Mouse (Mus musculus): ENCODE results near the gene Trpv2. TPM values are rescaled to one million over a fixed set of nuclear protein-coding genes. Genes with fewer than 3 reads are reported as not detected.

The Trpv2 gene
- total and polyA plus RNA-seq, 3 experiments: 39.2 to 58.7 (median 46.2) TPM

- dilution Hi-C loops (cut with MboI; ENCODE audit: extremely low pct_ligation_motif_present, extremely low pct_unique_long_range_greater_than_20kb, low sequenced_read_pairs): no loop called here
- peaks cover 31% of the 10 kb centered on the region for H3K79me2 ChIP-seq (replicated peaks; ENCODE audit: control insufficient read depth, extremely low read depth, insufficient read depth, poor library complexity, severe bottlenecking)
- no peak overlapping the region; the same call in 1 of the 2 replicates for H3K4me2 ChIP-seq (ENCODE audit: insufficient read depth, low read depth, poor library complexity, severe bottlenecking)
- H3K4me1 ChIP-seq (ENCODE audit: control insufficient read depth in 1 of 2, insufficient read depth in 2 of 2): peaks cover 5 to 35% of the 10 kb centered on the region in 2 experiments
- H3K27ac ChIP-seq (ENCODE audit: insufficient read depth, low read depth): peak overlapping the region; percentile 26
- peaks cover 18 to 29% of the 10 kb centered on the region in 2 experiments for H3K36me3 ChIP-seq (replicated peaks in 1 of 2; ENCODE audit: control insufficient read depth in 1 of 2, insufficient read depth in 1 of 2, low read length in 1 of 2)
- DNase-seq (ENCODE audit: extremely low read depth): peak; percentile 86
- no peaks in the 10 kb centered on the region for H3K27me3 ChIP-seq (replicated peaks)
- H3K4me3 ChIP-seq (replicated peaks in 1 of 3; ENCODE audit: low read depth in 2 of 3, low read length in 2 of 3, poor library complexity in 1 of 3): peak overlapping the region; percentile 65 to 90 (median 76)
- in situ Hi-C loops (cut with MboI; ENCODE audit: low pct_ligation_motif_present, low pct_unique_long_range_greater_than_20kb, low sequenced_read_pairs): no loop called here
- TF ChIP-seq USF2 (conservative IDR thresholded peaks at IDR 0.05; ENCODE audit: low read depth, low read length) (no peak), MAFK (IDR thresholded peaks at IDR 0.05; ENCODE audit: insufficient replicate concordance, low read length) (0 out of 2 replicates have a peak, but pooled peaks have one; percentile 13), PAX5 (IDR thresholded peaks at IDR 0.05; ENCODE audit: low read length) (no peak), MAX (IDR thresholded peaks at IDR 0.05; ENCODE audit: low read length) (peak; percentile 79), CHD2 (IDR thresholded peaks at IDR 0.05; ENCODE audit: low read length) (peak; percentile 93), HCFC1 (IDR thresholded peaks at IDR 0.05; ENCODE audit: low read depth, low read length) (peak; percentile 80), GABPA (IDR thresholded peaks at IDR 0.05; ENCODE audit: insufficient replicate concordance, low read depth, low read length) (no peak), CHD1 (IDR thresholded peaks at IDR 0.05; ENCODE audit: low read depth, low read length) (peak; percentile 74; the same call in 1 of the 2 replicates), NRF1 (IDR thresholded peaks at IDR 0.05; ENCODE audit: low read depth, low read length) (peak; percentile 57), ZKSCAN1 (IDR thresholded peaks at IDR 0.05; ENCODE audit: borderline replicate concordance, low read depth, low read length) (peak; percentile 59; the same call in 1 of the 2 replicates), MEF2A (IDR thresholded peaks at IDR 0.05; ENCODE audit: borderline replicate concordance, low read depth, low read length) (peak; percentile 78; the same call in 1 of the 2 replicates), MYC (IDR thresholded peaks at IDR 0.05; ENCODE audit: low read depth, low read length) (peak; percentile 85), TBP (conservative IDR thresholded peaks at IDR 0.05; ENCODE audit: low read depth, low read length) (peak; percentile 98), RAD21 (IDR thresholded peaks at IDR 0.05; ENCODE audit: low read depth, low read length) (no peak), RCOR1 (conservative IDR thresholded peaks at IDR 0.05; ENCODE audit: low read depth, low read length) (0 out of 2 replicates have a peak, but pooled peaks have one; percentile 33), ZNF384 (IDR thresholded peaks at IDR 0.05; ENCODE audit: low read depth, low read length) (peak; percentile 81), USF1 (IDR thresholded peaks at IDR 0.05; ENCODE audit: low read depth, low read length) (no peak; the same call in 1 of the 2 replicates), MAZ (IDR thresholded peaks at IDR 0.05; ENCODE audit: low read depth, low read length) (peak; percentile 98), JUN (IDR thresholded peaks at IDR 0.05; ENCODE audit: insufficient read depth, low read depth, low read length) (no peak), UBTF (IDR thresholded peaks at IDR 0.05; ENCODE audit: low read depth, low read length) (peak; percentile 57; the same call in 1 of the 2 replicates), POLR2AphosphoS2 (IDR thresholded peaks at IDR 0.05; ENCODE audit: low read depth, low read length) (peak; percentile 100), E2F4 (IDR thresholded peaks at IDR 0.05; ENCODE audit: insufficient replicate concordance, low read depth, low read length) (peak; percentile 66; the same call in 1 of the 2 replicates), NELFE (IDR thresholded peaks at IDR 0.05; ENCODE audit: low read depth, low read length) (peak; percentile 100), EP300 (IDR thresholded peaks at IDR 0.05; ENCODE audit: low read length) (no peak), SMC3 (IDR thresholded peaks at IDR 0.05; ENCODE audit: low read depth, low read length) (no peak), MXI1 (IDR thresholded peaks at IDR 0.05; ENCODE audit: low read depth, low read length) (peak; percentile 89), JUND (conservative IDR thresholded peaks at IDR 0.05; ENCODE audit: low read depth, low read length) (peak; percentile 32; the same call in 1 of the 2 replicates), ZC3H11A (IDR thresholded peaks at IDR 0.05; ENCODE audit: low read depth, low read length) (no peak), SIN3A (IDR thresholded peaks at IDR 0.05; ENCODE audit: low read length) (peak; percentile 86), ELF1 (IDR thresholded peaks at IDR 0.05; ENCODE audit: low read depth, low read length) (peak; percentile 87), TCF12 (IDR thresholded peaks at IDR 0.05; ENCODE audit: low read depth, low read length) (peak; percentile 99), ZMIZ1 (IDR thresholded peaks at IDR 0.05; ENCODE audit: low read depth, low read length) (peak; percentile 99), ETS1 (conservative IDR thresholded peaks at IDR 0.05; ENCODE audit: low read depth, low read length) (peak; percentile 62), KAT2A (IDR thresholded peaks at IDR 0.05; ENCODE audit: insufficient replicate concordance, low read length) (peak; percentile 100), IRF4 (IDR thresholded peaks at IDR 0.05; ENCODE audit: low read depth, low read length) (peak; percentile 72), BHLHE40 (IDR thresholded peaks at IDR 0.05; ENCODE audit: low read depth, low read length) (peak; percentile 98), POLR2A (IDR thresholded peaks at IDR 0.05; ENCODE audit: low read depth, low read length) (peak; percentile 99), CTCF (conservative IDR thresholded peaks at IDR 0.05 in 1 of 2, IDR thresholded peaks at IDR 0.05 in 1 of 2; ENCODE audit: low read depth in 2 of 2, low read length in 2 of 2) (no peak)
- H3K9ac ChIP-seq (ENCODE audit: insufficient read depth, low read depth): peak overlapping the region; percentile 85
- no peaks in the 10 kb centered on the region for H3K9me3 ChIP-seq (replicated peaks; ENCODE audit: low read length)
Observed at GRCm38 (mm10) chr11:62551226-62552119, 22.8 kb upstream of the Trpv2 start.

Data from CH12.LX (cell line).